Mouse (Mus musculus) left cerebral cortex, adult 2 months (tissue): ENCODE results near the gene Smad3. TPM values are rescaled to one million over a fixed set of nuclear protein-coding genes. Genes with fewer than 3 reads are reported as not detected.
A peak's percentile ranks its signal among the peaks of the same experiment; 100 is the strongest.

Source experiments
- DNase-seq, 2 experiments: peaks; one replicate each; pipeline ENCODE4 v3.0.0; 2021 to 2022; ENCODE audit warnings: low spot score in 2 of 2, mixed read lengths in 1 of 2; ENCODE audit errors: extremely low spot score in 1 of 2
- H3K27ac ChIP-seq: fragments of 200-600 bp; 2 replicates; pipeline ENCODE4 v1.8.1; 2022
- H3K4me3 ChIP-seq: fragments of 200-600 bp; 2 replicates; pipeline ENCODE4 v1.8.1; 2022
- CTCF ChIP-seq: fragments of 200-600 bp; IDR thresholded peaks from 2 replicates; pipeline ENCODE4 v1.8.1; 2022; ENCODE audit warnings: antibody characterized with exemption, mild to moderate bottlenecking, moderate library complexity
- intact Hi-C: fragments of 180-260 bp; cut with DNase I; formaldehyde crosslinking; loops from one replicate; pipeline ENCODE4 v1.15.1; 2025
- total RNA-seq, 2 experiments: library from RNA; stranded (reverse); gene quantifications; 2 replicates each; pipeline ENCODE4 v1.2.3; 2021

Smad3 gene
- total RNA-seq, 2 experiments from 2014 or later = 60.0 to 69.0 TPM

- intact Hi-C loops = no loop called here
Observed at GRCm38 (mm10) chr9:63664300-63664745, 93.5 kb downstream of the Smad3 start.

DNA sequence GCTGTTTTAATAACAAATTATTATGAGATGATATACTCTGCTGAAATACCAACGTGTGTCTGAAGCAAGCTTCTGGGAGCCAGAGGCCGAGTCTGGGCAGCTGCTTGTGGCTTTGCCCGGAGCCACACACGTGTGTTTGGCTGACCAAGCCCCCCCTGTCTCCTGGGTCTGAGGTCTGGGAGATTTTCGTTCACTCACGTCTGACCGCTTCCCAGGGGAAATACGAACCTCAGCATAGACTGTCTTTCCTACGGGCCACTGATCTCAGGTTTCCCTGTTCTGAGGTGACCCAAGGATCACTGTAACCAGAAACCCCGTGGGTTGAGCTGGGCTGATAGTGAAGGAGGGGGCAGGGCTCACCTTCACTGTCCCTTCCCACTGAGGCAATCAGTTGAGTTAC lies 94.6 kb downstream of the Smad3 start:
- Histone ChIP-seq H3K27ac (no peak overlapping the region), H3K4me3 (no peak overlapping the region)
- DNase-seq = no peak
- TF ChIP-seq CTCF = no peak
- intact Hi-C loops = no loop called here

More at GRCm38 (mm10) chr9:63664300-63664745, 93.5 kb downstream of the Smad3 start:
- Histone ChIP-seq H3K4me3 (no peak overlapping the region), H3K27ac (no peak overlapping the region)
- TF ChIP-seq CTCF = no peak
- no peak for DNase-seq

DNA sequence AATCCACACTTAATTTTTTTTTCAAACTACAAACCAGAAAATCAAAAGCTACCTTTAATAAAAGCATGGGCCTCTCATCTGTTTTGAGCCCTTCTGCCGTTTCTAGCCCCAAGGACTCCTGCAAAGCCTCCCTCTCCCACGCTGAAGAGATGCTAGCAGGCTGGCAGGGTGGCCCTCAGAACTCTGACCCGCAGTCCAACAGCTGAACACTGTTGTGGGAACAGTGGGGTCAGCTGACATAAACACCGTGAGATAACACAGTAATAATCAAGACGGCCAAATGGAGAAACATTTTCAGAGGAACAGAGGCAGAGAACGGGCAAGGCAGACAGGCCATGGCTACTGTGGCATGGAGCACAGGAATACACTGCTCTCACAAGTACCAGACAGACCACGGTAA lies 95.0 kb downstream of the Smad3 start:
- intact Hi-C loops = no loop called here
- TF ChIP-seq CTCF = no peak
- no peak for DNase-seq
- no peak overlapping the region for H3K4me3 ChIP-seq
- H3K27ac ChIP-seq = no peak overlapping the region

- no peak overlapping the region for H3K4me3 ChIP-seq
- H3K27ac ChIP-seq = no peak overlapping the region
- DNase-seq = no peak
- no peak for TF ChIP-seq CTCF
- intact Hi-C loops = no loop called here
Observed at GRCm38 (mm10) chr9:63660691-63661090, 97.1 kb downstream of the Smad3 start.

GRCm38 (mm10) chr9:63660061-63660460 lies 97.7 kb downstream of the Smad3 start:
- no peak for TF ChIP-seq CTCF
- no peak for DNase-seq
- Histone ChIP-seq H3K4me3 (no peak overlapping the region), H3K27ac (no peak overlapping the region)
- intact Hi-C loops = no loop called here

DNA sequence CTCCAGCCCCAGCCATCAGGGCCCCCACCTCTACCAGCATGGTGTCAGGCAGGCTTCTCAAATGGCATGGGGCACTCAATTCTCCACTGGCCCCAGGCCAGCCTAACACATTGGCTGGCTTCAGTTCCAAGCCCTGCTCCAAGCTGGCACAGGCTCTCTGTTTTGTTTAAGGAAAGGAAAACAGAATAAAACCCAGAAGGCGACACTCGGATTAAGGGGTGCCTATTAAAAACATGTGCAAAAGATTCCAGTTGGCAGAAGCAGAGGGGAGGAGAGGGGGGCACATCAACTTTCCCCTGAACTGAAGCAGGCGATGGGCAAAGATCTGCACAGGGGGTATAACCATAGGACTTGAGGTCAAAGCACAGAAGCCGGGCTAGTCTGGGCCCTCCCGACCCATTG lies 98.8 kb downstream of the Smad3 start:
- Histone ChIP-seq H3K4me3 (no peak overlapping the region), H3K27ac (no peak overlapping the region)
- no peak for TF ChIP-seq CTCF
- no peak for DNase-seq
- intact Hi-C loops = no loop called here

DNA sequence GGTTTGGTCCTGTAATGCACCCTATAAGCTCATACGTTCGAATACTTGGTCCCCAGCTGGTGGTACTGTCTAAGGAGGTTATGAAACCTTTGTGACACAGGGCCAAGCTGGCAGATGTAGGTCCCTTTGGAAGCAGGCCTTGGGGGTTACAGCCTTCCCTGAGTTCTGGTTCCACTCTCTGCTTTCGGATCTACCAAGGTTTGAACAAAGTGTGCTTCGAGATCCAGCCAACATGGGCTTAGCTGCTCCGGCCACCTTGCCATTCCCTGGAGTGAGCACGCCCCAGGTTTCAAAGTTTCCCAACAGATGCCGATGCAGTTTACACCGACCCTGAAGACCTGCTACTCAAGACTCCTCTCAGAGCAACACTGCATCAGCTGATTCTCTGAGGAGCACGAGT lies 99.4 kb downstream of the Smad3 start:
- intact Hi-C loops = no loop called here
- no peak overlapping the region for H3K4me3 ChIP-seq
- no peak for DNase-seq
- H3K27ac ChIP-seq = no peak overlapping the region
- no peak for TF ChIP-seq CTCF

- H3K4me3 ChIP-seq = no peak overlapping the region
- no peak overlapping the region for H3K27ac ChIP-seq
- no peak for DNase-seq
- no peak for TF ChIP-seq CTCF
- intact Hi-C loops = no loop called here
Observed at GRCm38 (mm10) chr9:63657167-63657566, 100.6 kb downstream of the Smad3 start.

DNA sequence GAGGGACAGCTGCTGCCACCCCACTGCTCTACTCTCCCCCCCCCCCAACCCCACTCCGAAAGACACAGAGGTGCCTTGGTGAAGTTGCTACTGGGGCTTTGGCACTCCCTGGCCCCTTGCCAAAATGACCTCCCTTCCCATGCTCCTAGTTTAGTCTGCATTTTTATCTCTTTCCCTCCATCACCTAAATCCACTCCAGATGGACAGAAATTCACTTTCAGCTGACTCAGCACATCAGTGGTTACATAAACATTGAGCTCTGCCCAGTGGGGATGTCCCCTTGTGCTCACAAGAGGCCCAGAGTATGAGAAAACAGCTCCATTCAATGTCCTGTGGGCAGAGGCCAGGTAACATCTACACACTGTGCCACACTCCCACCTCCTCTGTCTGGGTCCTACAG lies 102.7 kb downstream of the Smad3 start:
- no peak for TF ChIP-seq CTCF
- H3K4me3 ChIP-seq = no peak overlapping the region
- intact Hi-C loops = no loop called here
- DNase-seq = no peak
- no peak overlapping the region for H3K27ac ChIP-seq

GRCm38 (mm10) chr9:63654575-63654974 lies 103.2 kb downstream of the Smad3 start:
- DNase-seq = no peak
- intact Hi-C loops = loop anchor here (5.0 kb wide), 1 partner anchor 103 kb away; the partner anchor contains the start of gene Smad3
- no peak for TF ChIP-seq CTCF
- H3K4me3 ChIP-seq = no peak overlapping the region
- H3K27ac ChIP-seq = no peak overlapping the region

GRCm38 (mm10) chr9:63653666-63654065 lies 104.1 kb downstream of the Smad3 start:
- TF ChIP-seq CTCF = no peak
- intact Hi-C loops = loop anchor here (5.0 kb wide), 1 partner anchor 104 kb away; the partner anchor contains the start of gene Smad3
- Histone ChIP-seq H3K4me3 (no peak overlapping the region), H3K27ac (no peak overlapping the region)
- DNase-seq = no peak

DNA sequence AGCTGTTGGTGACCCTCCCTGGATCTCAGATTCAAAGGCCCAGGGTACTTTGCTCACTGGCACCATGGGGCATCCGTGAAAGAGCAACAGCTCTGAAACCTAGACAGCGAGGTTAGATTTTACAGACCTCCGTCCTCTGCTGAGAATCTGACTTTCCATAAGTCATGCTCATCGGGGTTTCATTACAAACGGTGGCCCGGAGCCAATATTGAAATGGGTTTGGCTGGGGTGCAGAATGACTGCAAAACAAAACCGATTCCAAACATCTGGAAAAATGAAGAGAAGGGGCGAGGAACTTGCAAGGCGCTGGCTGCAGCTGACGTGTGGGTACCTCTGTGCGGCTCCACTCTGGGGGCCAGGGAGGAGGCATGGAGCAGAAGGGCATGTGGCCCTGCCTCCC lies 106.2 kb downstream of the Smad3 start:
- no peak for TF ChIP-seq CTCF
- intact Hi-C loops = loop anchor here (5.0 kb wide), 1 partner anchor 106 kb away; the partner anchor contains the start of gene Smad3
- H3K4me3 ChIP-seq = no peak overlapping the region
- H3K27ac ChIP-seq = peak overlapping the region; percentile 79
- no peak for DNase-seq

GRCm38 (mm10) chr9:63650905-63651304 lies 106.9 kb downstream of the Smad3 start:
- no peak for TF ChIP-seq CTCF
- DNase-seq = peak in 1 of 2 experiments; percentile 41
- Histone ChIP-seq H3K4me3 (no peak overlapping the region), H3K27ac (peak overlapping the region; percentile 79)
- intact Hi-C loops = loop anchor here (1.0 to 5.0 kb wide), 2 partner anchors 106 to 193 kb away; partner anchors contain the start of gene Smad3
